Mouse (Mus musculus) thymus, adult 2 months (tissue): ENCODE measurements around the gene Cd69.

Experiments used
- CTCF ChIP-seq: fragments of 200-500 bp; IDR thresholded peaks from 2 replicates; pipeline ENCODE4 v1.5.1; 2012; ENCODE audit warnings: mild to moderate bottlenecking, control low read depth, low read length, moderate library complexity, borderline replicate concordance; ENCODE audit not compliant: control insufficient read depth, poor library complexity, insufficient read depth; ENCODE audit errors: extremely low read depth
- POLR2A ChIP-seq: fragments of 200-500 bp; IDR thresholded peaks from 2 replicates; pipeline ENCODE4 v1.6.1; 2012; ENCODE audit warnings: mild to moderate bottlenecking, low read length, control low read depth, moderate library complexity; ENCODE audit not compliant: control insufficient read depth, poor library complexity, insufficient read depth; ENCODE audit errors: extremely low read depth

GRCm38 (mm10) chr6:129314655-129315168, 39.5 kb upstream of the Cd69 start:
- TF ChIP-seq CTCF (no peak), POLR2A (no peak)
